Mouse (Mus musculus) heart, embryonic 16.5 days (tissue): ENCODE measurements around the gene Rps6kb2. TPM values are rescaled to one million over a fixed set of nuclear protein-coding genes. Genes with fewer than 3 reads are reported as not detected.
A peak's percentile ranks its signal among the peaks of the same experiment; 100 is the strongest.
"Not testable (repeated sequence)": the region's sequence is repeated elsewhere in the genome, so short reads cannot be mapped to it uniquely, and the experiment has no call there.

Experiments used
- ATAC-seq: fragments of 200-750 bp; cut with Nextera tagmentation; replicated peaks from 2 replicates; pipeline ENCODE4 v1.8.0; 2017; ENCODE audit warnings: moderate number of reproducible peaks; ENCODE audit not compliant: insufficient read depth, low FRiP score; ENCODE audit errors: extremely low read depth
- H3K27ac ChIP-seq: fragments of 300-500 bp; sonication (generic); 2 replicates; pipeline ENCODE4 v1.5.1; 2014; ENCODE audit warnings: mild to moderate bottlenecking, low read length, control low read depth, moderate library complexity
- H3K27me3 ChIP-seq: fragments of 300-500 bp; sonication (generic); 2 replicates; pipeline ENCODE4 v1.6.1; 2014; ENCODE audit warnings: low read length, mixed read lengths; ENCODE audit not compliant: control insufficient read depth, insufficient read depth
- H3K36me3 ChIP-seq: fragments of 300-500 bp; sonication (generic); 2 replicates; pipeline ENCODE4 v1.6.1; 2014; ENCODE audit not compliant: control insufficient read depth, insufficient read depth
- H3K4me1 ChIP-seq: fragments of 300-500 bp; sonication (generic); 2 replicates; pipeline ENCODE4 v1.6.1; 2014; ENCODE audit warnings: low read length, mixed read lengths; ENCODE audit not compliant: control insufficient read depth, insufficient read depth
- H3K4me2 ChIP-seq: fragments of 300-500 bp; sonication (generic); 2 replicates; pipeline ENCODE4 v1.6.1; 2014; ENCODE audit warnings: low read depth, mild to moderate bottlenecking, control low read depth, low read length
- H3K4me3 ChIP-seq: fragments of 300-500 bp; sonication (generic); 2 replicates; pipeline ENCODE4 v1.5.1; 2014; ENCODE audit warnings: mild to moderate bottlenecking, control low read depth, low read length
- H3K9ac ChIP-seq: fragments of 300-500 bp; sonication (generic); 2 replicates; pipeline ENCODE4 v1.6.1; 2014; ENCODE audit warnings: low read length, control low read depth
- H3K9me3 ChIP-seq: fragments of 300-500 bp; sonication (generic); replicated peaks from 2 replicates; pipeline ENCODE4 v1.6.1; 2016; ENCODE audit warnings: low read length; ENCODE audit not compliant: control insufficient read depth
- WGBS: fragments of 180-500 bp; shearing (Covaris S2); extraction: QIAGEN DNeasy Blood & Tissue Kit; methylation state at CpG from one replicate; pipeline ENCODE4 v1.1.7; 2014; 5-methylcytosine and 5-hydroxymethylcytosine counted together
- polyA plus RNA-seq: library from polyadenylated mRNA; unstranded; fragments of >200 nt; fragmentation: Nextera tagmentation; extraction: Ambion mirVana; gene quantifications from 2 replicates; pipeline ENCODE4 v1.2.1, GENCODE M21; 2015

Gene Rps6kb2
- polyA plus RNA-seq, 1 experiment from 2014 or later: 48.7 TPM

GRCm38 (mm10) chr19:4129462-4129861 lies 33.7 kb downstream of the Rps6kb2 start:
- H3K4me2 ChIP-seq: no peak overlapping the region
- peaks cover 17% of the 10 kb centered on the region for H3K36me3 ChIP-seq
- H3K9ac ChIP-seq: no peak overlapping the region
- H3K4me3 ChIP-seq: no peak overlapping the region
- H3K27ac ChIP-seq: peak overlapping the region; percentile 49; the same call in 1 of the 2 replicates
- H3K4me1 ChIP-seq: peaks cover 22% of the 10 kb centered on the region
- ATAC-seq: no peak
- 87% methylated on average over 7 of the region's 7 CpGs for WGBS
- no peaks in the 10 kb centered on the region for H3K9me3 ChIP-seq
- H3K27me3 ChIP-seq: no peaks in the 10 kb centered on the region

GRCm38 (mm10) chr19:4126759-4127495 lies 36.2 kb downstream of the Rps6kb2 start:
- Histone ChIP-seq H3K27me3 (no peaks in the 10 kb centered on the region), H3K27ac (peak overlapping the region; percentile 25; the same call in 1 of the 2 replicates), H3K9me3 (no peaks in the 10 kb centered on the region), H3K36me3 (peaks cover 11% of the 10 kb centered on the region), H3K4me2 (peak overlapping the region; percentile 72), H3K9ac (peak overlapping the region; percentile 78), H3K4me1 (peaks cover 22% of the 10 kb centered on the region), H3K4me3 (peak overlapping the region; percentile 67)
- ATAC-seq: no peak
- WGBS: 53% methylated on average over 7 of the region's 7 CpGs

- ATAC-seq: peak; percentile 94
- Histone ChIP-seq H3K36me3 (peaks cover 8% of the 10 kb centered on the region), H3K27ac (peak within 1 kb of the TSS; percentile 25), H3K4me2 (peak within 1 kb of the TSS; percentile 72), H3K27me3 (no peaks in the 10 kb centered on the region), H3K9ac (peak within 1 kb of the TSS; percentile 78), H3K4me3 (peak within 1 kb of the TSS; percentile 67), H3K9me3 (no peaks in the 10 kb centered on the region), H3K4me1 (peaks cover 22% of the 10 kb centered on the region)
- 1% methylated on average over 64 of the region's 64 CpGs for WGBS
Observed at GRCm38 (mm10) chr19:4125741-4126696, 37.1 kb downstream of the Rps6kb2 start, which contains the start of gene Aip. Gene Aip (minus strand): TSS chr19:4125858.

GRCm38 (mm10) chr19:4125268-4125667 lies 37.9 kb downstream of the Rps6kb2 start:
- peaks cover 30% of the 10 kb centered on the region for H3K4me1 ChIP-seq
- not testable (repeated sequence) for H3K9me3 ChIP-seq, H3K36me3 ChIP-seq, H3K27me3 ChIP-seq, H3K27ac ChIP-seq
- WGBS: 13% methylated on average over 3 of the region's 4 CpGs
- peak overlapping the region; percentile 56 for H3K9ac ChIP-seq
- H3K4me2 ChIP-seq: peak overlapping the region; percentile 57
- peak overlapping the region; percentile 67 for H3K4me3 ChIP-seq
- peak; percentile 25 for ATAC-seq

GRCm38 (mm10) chr19:4124432-4124831 lies 38.7 kb downstream of the Rps6kb2 start:
- ATAC-seq: no peak
- Histone ChIP-seq H3K4me2 (no peak overlapping the region), H3K9ac (no peak overlapping the region), H3K4me3 (no peak overlapping the region), H3K36me3 (peaks cover 8% of the 10 kb centered on the region), H3K27me3 (no peaks in the 10 kb centered on the region), H3K4me1 (peaks cover 22% of the 10 kb centered on the region), H3K27ac (no peak overlapping the region), H3K9me3 (no peaks in the 10 kb centered on the region)
- WGBS: 76% methylated on average over 4 of the region's 4 CpGs

- Histone ChIP-seq H3K36me3 (0 out of 2 replicates have a peak, but pooled peaks cover 2% of the 10 kb centered on the region), H3K27me3 (no peaks in the 10 kb centered on the region), H3K9ac (no peak overlapping the region), H3K4me3 (no peak overlapping the region), H3K4me1 (peaks cover 21% of the 10 kb centered on the region), H3K4me2 (no peak overlapping the region), H3K27ac (no peak overlapping the region), H3K9me3 (no peaks in the 10 kb centered on the region)
- 79% methylated on average over 7 of the region's 7 CpGs for WGBS
- no peak for ATAC-seq
Observed at GRCm38 (mm10) chr19:4122411-4123370, 40.5 kb downstream of the Rps6kb2 start.

- Histone ChIP-seq H3K4me2 (peak overlapping the region; percentile 69), H3K4me3 (0 out of 2 replicates have a peak overlapping the region, but pooled peaks have one; percentile 63), H3K4me1 (peaks cover 16% of the 10 kb centered on the region)
- H3K9ac ChIP-seq, ATAC-seq, H3K27ac ChIP-seq, H3K9me3 ChIP-seq, H3K27me3 ChIP-seq, H3K36me3 ChIP-seq: not testable (repeated sequence)
- 49% methylated on average over 6 of the region's 6 CpGs for WGBS
Observed at GRCm38 (mm10) chr19:4121896-4122295, 41.3 kb downstream of the Rps6kb2 start.

- Histone ChIP-seq H3K27me3 (no peaks in the 10 kb centered on the region), H3K4me1 (peaks cover 10% of the 10 kb centered on the region), H3K27ac (peak overlapping the region; percentile 80), H3K9me3 (no peaks in the 10 kb centered on the region), H3K4me3 (peak overlapping the region; percentile 63), H3K9ac (peak overlapping the region; percentile 72), H3K4me2 (peak overlapping the region; percentile 69), H3K36me3 (0 out of 2 replicates have a peak, but pooled peaks cover 3% of the 10 kb centered on the region)
- peak; percentile 68 for ATAC-seq
- 3% methylated on average over 38 of the region's 38 CpGs for WGBS
Observed at GRCm38 (mm10) chr19:4121097-4121805, 41.9 kb downstream of the Rps6kb2 start.
